Mouse (Mus musculus) CD4-positive naive resting alpha-beta T cell, adult 76 days (primary cell): ENCODE data around the gene Shank3. TPM values are rescaled to one million over a fixed set of nuclear protein-coding genes. Genes with fewer than 3 reads are reported as not detected.

Experiments used
- total RNA-seq: library from RNA; stranded (reverse); gene quantifications from one replicate; pipeline ENCODE4 v1.2.4, GENCODE M21; 2023

The Shank3 gene
- total RNA-seq = 0.32 TPM

DNA sequence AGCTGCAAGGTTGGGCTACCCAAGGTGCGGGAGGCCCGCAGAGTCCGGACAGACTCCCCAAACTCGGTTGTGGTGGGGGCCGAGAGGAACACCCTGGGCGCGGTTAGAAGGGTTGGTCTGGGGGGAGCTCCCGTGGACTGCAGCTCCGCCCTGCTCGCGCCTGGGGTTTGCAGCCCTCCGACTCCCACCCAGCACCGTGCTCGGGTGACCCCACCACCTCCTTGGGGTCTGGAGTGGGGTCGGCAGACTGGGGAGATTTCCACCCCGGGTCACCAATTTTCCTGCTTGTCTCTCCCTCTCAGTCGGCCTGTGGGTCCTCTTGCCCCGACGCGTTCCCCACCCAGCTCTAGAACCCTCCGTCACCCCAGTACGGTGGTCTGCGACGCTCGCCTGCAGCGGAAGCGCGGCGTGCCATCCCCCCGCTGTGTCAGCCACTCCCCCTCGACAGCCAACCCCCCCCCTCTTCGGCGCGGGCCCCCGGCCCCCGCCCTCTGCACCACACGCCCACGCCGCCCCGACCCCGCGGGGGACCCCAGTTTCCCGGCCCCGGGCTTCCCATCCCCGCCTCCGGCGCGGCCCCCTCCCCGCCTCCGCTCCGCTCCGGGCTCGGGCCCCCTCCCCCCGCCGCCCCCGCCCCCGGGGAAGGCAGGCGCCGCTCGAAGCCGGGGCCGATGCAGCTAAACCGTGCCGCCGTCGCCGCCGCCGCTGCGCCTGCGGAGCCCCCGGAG lies at the start of gene Shank3:
Gene Shank3, plus strand, starts transcription at position 663 of the 728 bp plus-strand sequence.

GRCm38 (mm10) chr15:89453865-89454478 lies 45.5 kb upstream of the Shank3 start, which contains the start of gene Mapk8ip2:
Gene Mapk8ip2, plus strand, starts transcription at chr15:89453913.

GRCm38 (mm10) chr15:89477091-89477491 lies 22.3 kb upstream of the Shank3 start, which contains the start of gene Arsa:
Gene Arsa, minus strand, starts transcription at chr15:89477425.

GRCm38 (mm10) chr15:89568114-89568513 lies 68.7 kb downstream of the Shank3 start, which contains the start of gene Acr:
Gene Acr, plus strand, starts transcription at chr15:89568326.

DNA sequence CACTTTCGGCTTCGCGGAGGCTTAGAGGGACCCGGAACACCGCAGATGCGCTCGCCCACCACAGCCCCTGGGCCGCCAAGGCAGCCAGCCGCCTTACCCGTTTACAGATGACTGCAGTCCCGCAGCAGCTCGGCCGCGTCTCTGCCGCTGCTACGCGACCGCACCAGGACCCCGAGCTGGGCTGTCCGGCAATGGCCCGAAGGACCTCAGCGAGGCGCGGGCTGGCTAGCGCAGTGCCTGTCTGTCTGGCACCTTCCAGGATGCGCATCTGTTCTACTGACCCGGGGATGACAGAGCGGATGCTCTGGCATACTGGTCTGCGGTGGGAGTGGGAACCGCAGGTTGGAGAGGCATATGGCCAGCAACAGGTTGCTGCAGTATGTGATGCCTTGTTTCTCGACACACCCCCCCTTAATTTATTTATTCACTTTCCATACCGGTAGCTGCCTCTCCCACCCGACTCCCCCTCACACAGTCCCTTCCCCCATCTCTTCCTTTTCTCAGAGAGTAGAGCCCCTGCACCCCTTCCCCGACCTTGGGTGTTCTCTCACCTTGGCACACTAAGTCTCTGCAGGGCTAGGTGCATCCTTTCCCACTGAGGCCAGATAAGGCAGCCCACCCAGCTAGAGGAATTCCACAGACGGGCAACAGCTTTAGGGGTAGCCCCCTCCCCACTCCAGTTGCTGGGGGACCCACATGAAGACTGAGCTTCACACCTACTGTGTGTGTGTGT lies 92.5 kb downstream of the Shank3 start, which contains the start of gene Rabl2:
Gene Rabl2, minus strand, starts transcription at position 201 of the 733 bp plus-strand sequence.

Other genes starting within 250 kb of the Shank3 start
- gene Sbf1, start 184.3 kb upstream of the Shank3 start, total RNA-seq = 395 TPM
- gene Adm2, start 176.9 kb upstream of the Shank3 start, total RNA-seq = not detected
- not detected for gene Miox, start 165.2 kb upstream of the Shank3 start, total RNA-seq
- 29.6 TPM for gene Lmf2, start 144.0 kb upstream of the Shank3 start, total RNA-seq
- 113 TPM for gene Ncaph2, start 143.9 kb upstream of the Shank3 start, total RNA-seq
- gene Sco2, start 125.8 kb upstream of the Shank3 start, total RNA-seq = 18.0 TPM
- gene Tymp, start 122.6 kb upstream of the Shank3 start, total RNA-seq = 0.56 TPM
- gene Odf3b, start 120.3 kb upstream of the Shank3 start, total RNA-seq = not detected
- not detected for gene Klhdc7b, start 114.7 kb upstream of the Shank3 start, total RNA-seq
- gene Syce3, start 89.1 kb upstream of the Shank3 start, total RNA-seq = not detected
- gene Cpt1b, start 73.8 kb upstream of the Shank3 start, total RNA-seq = 8.1 TPM
- gene C730034F03Rik, start 70.0 kb upstream of the Shank3 start, total RNA-seq = 7.5 TPM
- gene Gm44502, start 69.9 kb upstream of the Shank3 start, total RNA-seq = 0.62 TPM
- 220 TPM for gene Chkb, start 69.7 kb upstream of the Shank3 start, total RNA-seq
- not detected for gene Mapk8ip2, start 45.7 kb upstream of the Shank3 start, total RNA-seq
- gene Arsa, start 22.2 kb upstream of the Shank3 start, total RNA-seq = 15.0 TPM
- not detected for gene Acr, start 68.7 kb downstream of the Shank3 start, total RNA-seq
- gene Rabl2, start 92.3 kb downstream of the Shank3 start, total RNA-seq = 1.4 TPM